Mouse (Mus musculus) cortical plate, adult 2 months (tissue): ENCODE measurements at regions not wholly inside any gene's neighbourhood (a gene's known extent, or its start where the extent isn't known, plus 50 kb on each side); places are given as distances from the start of the nearest gene placed in this dataset.

Experiments used
- CTCF ChIP-seq: fragments of 200-500 bp; IDR thresholded peaks from 2 replicates; pipeline ENCODE4 v1.5.1; 2011; ENCODE audit warnings: mild to moderate bottlenecking, control low read depth, low read length; ENCODE audit not compliant: insufficient read depth; ENCODE audit errors: extremely low read depth
- POLR2A ChIP-seq: fragments of 200-500 bp; IDR thresholded peaks from 2 replicates; pipeline ENCODE4 v1.6.1; 2011; ENCODE audit warnings: mild to moderate bottlenecking, low read length, control low read depth; ENCODE audit not compliant: insufficient read depth; ENCODE audit errors: extremely low read depth

- TF ChIP-seq CTCF (no peak), POLR2A (no peak)
Observed at GRCm38 (mm10) chr12:107052136-107052535, 436.3 kb upstream of the 3110018I06Rik start.
